Mouse (Mus musculus): ENCODE measurements around the gene Arl14ep.

GRCm38 (mm10) chr2:106970971-106971370 is 3.3 kb downstream of the Arl14ep start:
- TF ChIP-seq CTCF (IDR thresholded peaks at IDR 0.05; ENCODE audit: control insufficient read depth, insufficient read depth, insufficient read length) (no peak), MYOG (IDR thresholded peaks at IDR 0.05; ENCODE audit: control insufficient read depth, extremely low read depth, insufficient read length) (no peak)
